Mouse (Mus musculus) neural tube, embryonic 13.5 days (tissue): ENCODE results near the gene Cd248. TPM values are rescaled to one million over a fixed set of nuclear protein-coding genes. Genes with fewer than 3 reads are reported as not detected.
A peak's percentile ranks its signal among the peaks of the same experiment; 100 is the strongest.

ENCODE experiments used
- ATAC-seq: fragments of 200-750 bp; cut with Nextera tagmentation; 2 replicates; pipeline ENCODE4 v1.8.0; 2017; ENCODE audit warnings: low read depth, mild to moderate bottlenecking, moderate TSS enrichment, moderate library complexity
- H3K27ac ChIP-seq: fragments of 300-500 bp; sonication (generic); replicated peaks from 2 replicates; pipeline ENCODE4 v1.5.1; 2015; ENCODE audit warnings: moderate library complexity, mild to moderate bottlenecking, inconsistent platforms
- H3K27me3 ChIP-seq: fragments of 300-500 bp; sonication (generic); 2 replicates; pipeline ENCODE4 v1.6.1; 2015; ENCODE audit warnings: mild to moderate bottlenecking, inconsistent platforms
- H3K36me3 ChIP-seq: fragments of 300-500 bp; sonication (generic); 2 replicates; pipeline ENCODE4 v1.6.1; 2015; ENCODE audit warnings: mild to moderate bottlenecking, inconsistent platforms
- H3K4me1 ChIP-seq: fragments of 300-500 bp; sonication (generic); replicated peaks from 2 replicates; pipeline ENCODE4 v1.6.1; 2015; ENCODE audit warnings: inconsistent platforms
- H3K4me2 ChIP-seq: fragments of 300-500 bp; sonication (generic); 2 replicates; pipeline ENCODE4 v1.6.1; 2015; ENCODE audit warnings: inconsistent platforms, mild to moderate bottlenecking, moderate library complexity
- H3K4me3 ChIP-seq: fragments of 300-500 bp; sonication (generic); 2 replicates; pipeline ENCODE4 v1.5.1; 2015; ENCODE audit warnings: mild to moderate bottlenecking, inconsistent platforms
- H3K9ac ChIP-seq: fragments of 300-500 bp; sonication (generic); 2 replicates; pipeline ENCODE4 v1.6.1; 2015; ENCODE audit warnings: moderate library complexity, mild to moderate bottlenecking, inconsistent platforms
- H3K9me3 ChIP-seq: fragments of 300-500 bp; sonication (generic); 2 replicates; pipeline ENCODE4 v1.6.1; 2016; ENCODE audit warnings: inconsistent platforms
- WGBS: fragments of 180-500 bp; shearing (Covaris S2); methylation state at CpG from one replicate; pipeline ENCODE4 v1.1.7; 2015; 5-methylcytosine and 5-hydroxymethylcytosine counted together
- polyA plus RNA-seq: library from polyadenylated mRNA; unstranded; fragments of >200 nt; fragmentation: Nextera tagmentation; extraction: Ambion mirVana; gene quantifications from 2 replicates; pipeline ENCODE4 v1.2.1, GENCODE M21; 2015

Gene Cd248
- 26.3 and 28.2 TPM in 2 replicates for polyA plus RNA-seq

- under 1% methylated on average over 54 of the region's 56 CpGs for WGBS
- H3K9ac ChIP-seq, result peak within 1 kb of the TSS; percentile 77
- peak within 1 kb of the TSS; percentile 76 for H3K4me2 ChIP-seq
- H3K4me3 ChIP-seq, result peak within 1 kb of the TSS; percentile 43
- peak within 1 kb of the TSS; percentile 43 for H3K27ac ChIP-seq
- H3K36me3 ChIP-seq, result no peaks in the 10 kb centered on the region
- peak; percentile 9; the same call in 1 of the 2 replicates for ATAC-seq
- peaks cover 69% of the 10 kb centered on the region for H3K4me1 ChIP-seq
- no peaks in the 10 kb centered on the region for H3K9me3 ChIP-seq
- peaks cover 58% of the 10 kb centered on the region for H3K27me3 ChIP-seq
Measured at GRCm38 (mm10) chr19:5067867-5068569, at the start of gene Cd248. TSS of gene Cd248 (plus strand) at chr19:5068078.

- Histone ChIP-seq H3K27ac (no peak overlapping the region), H3K4me3 (no peak overlapping the region), H3K4me1 (peaks cover 5% of the 10 kb centered on the region; the same call in 1 of the 2 replicates), H3K36me3 (no peaks in the 10 kb centered on the region), H3K9ac (no peak overlapping the region), H3K9me3 (no peaks in the 10 kb centered on the region), H3K4me2 (no peak overlapping the region), H3K27me3 (no peaks in the 10 kb centered on the region; the same call in 1 of the 2 replicates)
- no peak for ATAC-seq
- WGBS, result 93% methylated on average over 3 of the region's 3 CpGs
Measured at GRCm38 (mm10) chr19:5018191-5018590, 49.7 kb upstream of the Cd248 start.

- Histone ChIP-seq H3K4me3 (no peak overlapping the region), H3K9me3 (no peaks in the 10 kb centered on the region), H3K27me3 (no peaks in the 10 kb centered on the region; the same call in 1 of the 2 replicates), H3K36me3 (0 out of 2 replicates have a peak, but pooled peaks cover 5% of the 10 kb centered on the region), H3K9ac (no peak overlapping the region), H3K4me2 (no peak overlapping the region), H3K4me1 (peaks cover 16% of the 10 kb centered on the region), H3K27ac (no peak overlapping the region)
- ATAC-seq, result no peak
- 79% methylated on average over 2 of the region's 2 CpGs for WGBS
Measured at GRCm38 (mm10) chr19:5021416-5021815, 46.5 kb upstream of the Cd248 start.

- H3K4me3 ChIP-seq, result peak within 1 kb of the TSS; percentile 76
- peak within 1 kb of the TSS; percentile 87 for H3K9ac ChIP-seq
- H3K36me3 ChIP-seq, result peaks cover 27% of the 10 kb centered on the region
- under 1% methylated on average over 62 of the region's 62 CpGs for WGBS
- H3K27ac ChIP-seq, result peak within 1 kb of the TSS; percentile 92
- peaks cover 13% of the 10 kb centered on the region for H3K4me1 ChIP-seq
- ATAC-seq, result peak; percentile 95
- no peaks in the 10 kb centered on the region for H3K9me3 ChIP-seq
- peak within 1 kb of the TSS; percentile 78 for H3K4me2 ChIP-seq
- H3K27me3 ChIP-seq, result no peaks in the 10 kb centered on the region
Measured at GRCm38 (mm10) chr19:5023621-5024479, 44.0 kb upstream of the Cd248 start, which contains the start of gene Slc29a2. TSS of gene Slc29a2 (plus strand) at chr19:5023860.

- H3K36me3 ChIP-seq, result peaks cover 48% of the 10 kb centered on the region
- WGBS, result 92% methylated on average over 8 of the region's 8 CpGs
- ATAC-seq, result no peak
- no peak overlapping the region for H3K27ac ChIP-seq
- no peak overlapping the region for H3K9ac ChIP-seq
- H3K27me3 ChIP-seq, result no peaks in the 10 kb centered on the region
- no peak overlapping the region for H3K4me3 ChIP-seq
- H3K9me3 ChIP-seq, result no peaks in the 10 kb centered on the region
- no peak overlapping the region for H3K4me2 ChIP-seq
- peaks cover 13% of the 10 kb centered on the region for H3K4me1 ChIP-seq
Measured at GRCm38 (mm10) chr19:5026111-5026510, 41.8 kb upstream of the Cd248 start.

- Histone ChIP-seq H3K4me2 (no peak overlapping the region), H3K4me3 (no peak overlapping the region), H3K27ac (no peak overlapping the region), H3K4me1 (peaks cover 3% of the 10 kb centered on the region), H3K9ac (no peak overlapping the region), H3K36me3 (peaks cover 41% of the 10 kb centered on the region), H3K27me3 (no peaks in the 10 kb centered on the region), H3K9me3 (no peaks in the 10 kb centered on the region)
- no peak for ATAC-seq
- 80% methylated on average over 3 of the region's 3 CpGs for WGBS
Measured at GRCm38 (mm10) chr19:5032686-5033085, 35.2 kb upstream of the Cd248 start.

- H3K36me3 ChIP-seq, result peaks cover 6% of the 10 kb centered on the region
- peaks cover 26% of the 10 kb centered on the region for H3K4me1 ChIP-seq
- H3K4me2 ChIP-seq, result no peak overlapping the region
- no peak overlapping the region for H3K4me3 ChIP-seq
- H3K9me3 ChIP-seq, result no peaks in the 10 kb centered on the region
- no peak for ATAC-seq
- H3K27me3 ChIP-seq, result no peaks in the 10 kb centered on the region
- H3K9ac ChIP-seq, result 0 out of 2 replicates have a peak overlapping the region, but pooled peaks have one; percentile 14
- WGBS, result 84% methylated on average over 4 of the region's 4 CpGs
- no peak overlapping the region for H3K27ac ChIP-seq
Measured at GRCm38 (mm10) chr19:5036577-5036976, 31.3 kb upstream of the Cd248 start.

GRCm38 (mm10) chr19:5037678-5038571, 30.0 kb upstream of the Cd248 start:
- peak; percentile 48 for ATAC-seq
- WGBS, result 6% methylated on average over 32 of the region's 32 CpGs

GRCm38 (mm10) chr19:5038709-5039156, 29.1 kb upstream of the Cd248 start, which contains the start of the genes B4gat1 and AC124502.3:
TSS of gene B4gat1 (plus strand) at chr19:5038826.
TSS of gene AC124502.3 (plus strand) at chr19:5038891.
- Histone ChIP-seq H3K36me3 (peaks cover 12% of the 10 kb centered on the region), H3K27ac (peak within 1 kb of the TSS; percentile 91), H3K9me3 (no peaks in the 10 kb centered on the region), H3K27me3 (no peaks in the 10 kb centered on the region), H3K4me3 (peak within 1 kb of the TSS; percentile 89), H3K4me1 (peaks cover 41% of the 10 kb centered on the region), H3K4me2 (peak within 1 kb of the TSS; percentile 89), H3K9ac (peak within 1 kb of the TSS; percentile 97)
- peak; percentile 90 for ATAC-seq
- under 1% methylated on average over 44 of the region's 44 CpGs for WGBS

More at GRCm38 (mm10) chr19:5037678-5038571, 30.0 kb upstream of the Cd248 start:
- peak overlapping the region; percentile 97 for H3K9ac ChIP-seq
- no peaks in the 10 kb centered on the region for H3K27me3 ChIP-seq
- H3K4me3 ChIP-seq, result peak overlapping the region; percentile 89
- H3K9me3 ChIP-seq, result no peaks in the 10 kb centered on the region
- 0 out of 2 replicates have a peak, but pooled peaks cover 6% of the 10 kb centered on the region for H3K36me3 ChIP-seq
- peaks cover 40% of the 10 kb centered on the region for H3K4me1 ChIP-seq
- H3K27ac ChIP-seq, result peak overlapping the region; percentile 91
- H3K4me2 ChIP-seq, result peak overlapping the region; percentile 89

- Histone ChIP-seq H3K9ac (peak overlapping the region; percentile 97), H3K27me3 (no peaks in the 10 kb centered on the region), H3K36me3 (peaks cover 17% of the 10 kb centered on the region), H3K4me2 (peak overlapping the region; percentile 89), H3K9me3 (no peaks in the 10 kb centered on the region), H3K4me3 (peak overlapping the region; percentile 89), H3K4me1 (peaks cover 41% of the 10 kb centered on the region), H3K27ac (peak overlapping the region; percentile 91)
- peak; percentile 25 for ATAC-seq
- WGBS, result 12% methylated on average over 41 of the region's 41 CpGs
Measured at GRCm38 (mm10) chr19:5039301-5040114, 28.4 kb upstream of the Cd248 start.
